Mouse (Mus musculus) liver (tissue): ENCODE results near the gene Gpank1.

Experiments used
- DNase-seq: peaks from one replicate; pipeline ENCODE4 v3.0.0-alpha.2; 2020; ENCODE audit warnings: mixed read lengths

The Gpank1 gene

GRCm38 (mm10) chr17:35121143-35121799 is at the start of gene Gpank1:
TSS of gene Gpank1 (plus strand) at chr17:35121455.
- DNase-seq, result peak; percentile 96

GRCm38 (mm10) chr17:35074097-35074496 is 47.2 kb upstream of the Gpank1 start:
- DNase-seq, result no peak

- no peak for DNase-seq
Observed at GRCm38 (mm10) chr17:35076507-35077176, 44.6 kb upstream of the Gpank1 start, which contains the start of gene Ly6g6e. TSS of gene Ly6g6e (plus strand) at chr17:35076902.

GRCm38 (mm10) chr17:35077285-35077684 is 44.0 kb upstream of the Gpank1 start:
- DNase-seq, result no peak

GRCm38 (mm10) chr17:35077786-35078233 is 43.4 kb upstream of the Gpank1 start, which contains the start of gene Ly6g6d:
TSS of gene Ly6g6d (minus strand) at chr17:35078065.
- DNase-seq, result peak; percentile 45

- DNase-seq, result peak; percentile 85
Observed at GRCm38 (mm10) chr17:35079778-35080177, 41.5 kb upstream of the Gpank1 start.

GRCm38 (mm10) chr17:35080248-35080647 is 41.0 kb upstream of the Gpank1 start:
- DNase-seq, result no peak

GRCm38 (mm10) chr17:35080710-35081109 is 40.5 kb upstream of the Gpank1 start:
- DNase-seq, result no peak

GRCm38 (mm10) chr17:35082841-35083576 is 38.2 kb upstream of the Gpank1 start:
- DNase-seq, result no peak

- no peak for DNase-seq
Observed at GRCm38 (mm10) chr17:35083929-35084497, 37.2 kb upstream of the Gpank1 start.

- no peak for DNase-seq
Observed at GRCm38 (mm10) chr17:35085208-35085865, 35.9 kb upstream of the Gpank1 start, which contains the start of gene Ly6g6f. TSS of gene Ly6g6f (minus strand) at chr17:35085610.

GRCm38 (mm10) chr17:35088151-35088550 is 33.1 kb upstream of the Gpank1 start:
- DNase-seq, result no peak

- peak; percentile 94 for DNase-seq
Observed at GRCm38 (mm10) chr17:35088825-35089644, 32.2 kb upstream of the Gpank1 start, which contains the start of gene Abhd16a. TSS of gene Abhd16a (plus strand) at chr17:35089263.

GRCm38 (mm10) chr17:35090166-35090932 is 30.9 kb upstream of the Gpank1 start:
- peak; percentile 68 for DNase-seq

GRCm38 (mm10) chr17:35092403-35093198 is 28.7 kb upstream of the Gpank1 start:
- DNase-seq, result no peak

- no peak for DNase-seq
Observed at GRCm38 (mm10) chr17:35094475-35095365, 26.5 kb upstream of the Gpank1 start.

- no peak for DNase-seq
Observed at GRCm38 (mm10) chr17:35096597-35096996, 24.7 kb upstream of the Gpank1 start.

- DNase-seq, result no peak
Observed at GRCm38 (mm10) chr17:35097164-35097655, 24.0 kb upstream of the Gpank1 start.
